Mouse (Mus musculus) layer of hippocampus, postnatal 25 days (tissue): ENCODE data around the gene Fdxr. TPM values are rescaled to one million over a fixed set of nuclear protein-coding genes. Genes with fewer than 3 reads are reported as not detected.

ENCODE experiments used
- DNase-seq, 2 experiments: peaks; one replicate each; pipeline ENCODE4 v3.0.0; 2022; ENCODE audit warnings: mixed read lengths in 2 of 2, low spot score in 1 of 2; ENCODE audit errors: extremely low spot score in 1 of 2
- total RNA-seq, 2 experiments: library from RNA; stranded (reverse); gene quantifications; 2 replicates each; pipeline ENCODE4 v1.2.3; 2021

The Fdxr gene
- total RNA-seq, 2 experiments from 2014 or later: 18.6 to 21.2 TPM

- DNase-seq: no peak
Observed at GRCm38 (mm10) chr11:115271052-115271451, 5.8 kb downstream of the Fdxr start.

- DNase-seq: peak; percentile 74 to 91
Observed at GRCm38 (mm10) chr11:115270148-115270861, 6.5 kb downstream of the Fdxr start.

- no peak for DNase-seq
Observed at GRCm38 (mm10) chr11:115269330-115270066, 7.4 kb downstream of the Fdxr start.

- no peak for DNase-seq
Observed at GRCm38 (mm10) chr11:115267958-115268357, 8.9 kb downstream of the Fdxr start.

- no peak for DNase-seq
Observed at GRCm38 (mm10) chr11:115267061-115267883, 9.6 kb downstream of the Fdxr start, which contains the start of gene Grin2c. Gene Grin2c, minus strand, starts transcription at chr11:115267243.

GRCm38 (mm10) chr11:115266400-115266778 is 10.5 kb downstream of the Fdxr start:
- DNase-seq: no peak

- no peak for DNase-seq
Observed at GRCm38 (mm10) chr11:115265771-115266399, 11.0 kb downstream of the Fdxr start.

GRCm38 (mm10) chr11:115264862-115265668 is 11.8 kb downstream of the Fdxr start:
- DNase-seq: no peak

GRCm38 (mm10) chr11:115264136-115264861 is 12.6 kb downstream of the Fdxr start:
- no peak for DNase-seq

GRCm38 (mm10) chr11:115262954-115263353 is 13.9 kb downstream of the Fdxr start:
- DNase-seq: no peak

- no peak for DNase-seq
Observed at GRCm38 (mm10) chr11:115259134-115259533, 17.7 kb downstream of the Fdxr start.

- DNase-seq: no peak
Observed at GRCm38 (mm10) chr11:115257775-115258510, 18.9 kb downstream of the Fdxr start.

GRCm38 (mm10) chr11:115251258-115251657 is 25.6 kb downstream of the Fdxr start:
- DNase-seq: no peak

GRCm38 (mm10) chr11:115250405-115251090 is 26.3 kb downstream of the Fdxr start:
- DNase-seq: no peak

GRCm38 (mm10) chr11:115249721-115250404 is 27.0 kb downstream of the Fdxr start:
- no peak for DNase-seq

- DNase-seq: no peak
Observed at GRCm38 (mm10) chr11:115247945-115248344, 28.9 kb downstream of the Fdxr start.

- DNase-seq: no peak
Observed at GRCm38 (mm10) chr11:115247240-115247639, 29.6 kb downstream of the Fdxr start.
